Mouse (Mus musculus): ENCODE data around the gene Zbtb24.

Gene Zbtb24

GRCm38 (mm10) chr10:41504996-41505395 lies 54.8 kb downstream of the Zbtb24 start:
- DNase-seq, result peak; percentile 77

GRCm38 (mm10) chr10:41505446-41505845 lies 55.3 kb downstream of the Zbtb24 start:
- peak; percentile 94 for DNase-seq

GRCm38 (mm10) chr10:41509160-41509559 lies 59.0 kb downstream of the Zbtb24 start:
- DNase-seq, result peak; percentile 35

- DNase-seq, result peak; percentile 92
Observed at GRCm38 (mm10) chr10:41514301-41514700, 64.1 kb downstream of the Zbtb24 start.

GRCm38 (mm10) chr10:41514921-41515320 lies 64.7 kb downstream of the Zbtb24 start:
- peak; percentile 12 for DNase-seq
